ENCODE assay signal across 12 mouse cellular contexts in the genomic region with DNA sequence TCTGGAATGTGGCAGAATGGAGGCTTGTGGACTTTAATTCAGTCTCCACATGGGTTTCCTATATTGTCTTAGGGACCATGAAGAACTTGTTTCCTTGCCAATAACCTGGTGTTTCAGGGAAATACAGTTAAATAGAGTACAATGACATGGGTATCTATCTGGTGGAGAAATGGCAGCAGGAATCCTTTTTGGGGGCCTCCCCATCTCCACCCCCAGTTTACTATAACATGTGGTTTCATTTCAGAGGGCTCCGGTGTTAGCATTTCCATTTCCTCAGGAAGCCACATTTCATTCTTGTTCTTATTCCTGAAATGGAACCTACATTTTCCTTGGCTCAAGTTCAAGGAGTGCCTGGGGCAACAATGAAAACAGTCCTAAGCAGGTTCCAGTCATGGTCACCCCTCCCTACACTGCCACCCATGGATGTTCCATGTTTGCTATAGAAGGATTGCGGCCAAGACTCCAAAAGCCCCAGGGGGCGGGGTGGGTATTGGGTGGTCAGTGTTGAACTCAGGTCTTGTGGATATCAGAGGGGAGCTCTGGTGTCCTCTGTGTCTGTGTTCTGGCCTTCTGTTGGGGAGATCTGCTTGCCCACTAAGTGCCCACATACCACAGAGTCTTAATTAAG.
DNase-seq lines count a peak whose midpoint lies in the region; ATAC-seq and TF ChIP-seq lines count a peak whose summit lies in the region.
"Had no signal": no experiment of that assay in that cellular context is flagged by ENCODE, and none has a peak within 500 bp of the region (broad histone marks: within the 10 kb centered on the region; RNA-seq: fewer than 3 reads in every experiment).

No protein-coding gene starts in this region.

- 53% methylated on average over 3 of the region's 3 CpGs for WGBS in embryonic facial prominence, embryonic 12.5 days
- WGBS in kidney, embryonic 15.5 days: 74% methylated on average over 3 of the region's 3 CpGs

- no peak for DNase-seq in gastrocnemius, adult 2 months
- DNase-seq in gastrocnemius, postnatal 14 days: no peak
- peak; percentile 18 for DNase-seq in 3T3-L1 (ENCODE audit: low read depth, low spot score)
- DNase-seq in right cerebral cortex, adult 18-20 months: no peak
- DNase-seq in adrenal gland, postnatal 25 days: no peak
- no peak for DNase-seq in gastrocnemius, postnatal 25 days
- DNase-seq: thymus, postnatal 36 days had no signal

- H3K27me3 ChIP-seq in embryonic facial prominence, embryonic 12.5 days: no peaks in the 10 kb centered on the region
- no peaks in the 10 kb centered on the region for H3K27me3 ChIP-seq in kidney, embryonic 15.5 days
- H3K27me3 ChIP-seq: forebrain, embryonic 12.5 days had no signal

- 0 out of 2 replicates have a peak, but pooled peaks have one; percentile 28 for ATAC-seq in embryonic facial prominence, embryonic 12.5 days (ENCODE audit: insufficient number of reproducible peaks, insufficient read depth, low FRiP score, low TSS enrichment)
- no peak for ATAC-seq in kidney, embryonic 15.5 days (replicated peaks; ENCODE audit: low FRiP score)

- no peak overlapping the region for H3K4me3 ChIP-seq in gastrocnemius, adult 2 months
- H3K4me3 ChIP-seq in embryonic facial prominence, embryonic 12.5 days: no peak overlapping the region
- H3K4me3 ChIP-seq in kidney, embryonic 15.5 days (replicated peaks): no peak overlapping the region
- H3K4me3 ChIP-seq: forebrain, embryonic 12.5 days; left cerebral cortex, adult 2 months; megakaryocyte, embryonic 14.5 days had no signal

- intact Hi-C loops in gastrocnemius, adult 2 months (cut with DNase I): loop anchor here (5.0 kb wide), 1 partner anchor 70 kb away; no protein-coding TSS in a partner anchor
- intact Hi-C loops in gastrocnemius, postnatal 14 days (cut with DNase I; ENCODE audit: low total_unique reads): no loop called here

- peaks cover 23% of the 10 kb centered on the region for H3K4me1 ChIP-seq in embryonic facial prominence, embryonic 12.5 days
- 0 out of 2 replicates have a peak, but pooled peaks cover 6% of the 10 kb centered on the region for H3K4me1 ChIP-seq in kidney, embryonic 15.5 days
- H3K4me1 ChIP-seq: forebrain, embryonic 12.5 days had no signal

- no peak for TF ChIP-seq CTCF in gastrocnemius, adult 2 months (IDR thresholded peaks at IDR 0.05)

- H3K9me3 ChIP-seq in embryonic facial prominence, embryonic 12.5 days: no peaks in the 10 kb centered on the region
- H3K9me3 ChIP-seq in kidney, embryonic 15.5 days (replicated peaks): no peaks in the 10 kb centered on the region
- H3K9me3 ChIP-seq: forebrain, embryonic 12.5 days; megakaryocyte, embryonic 14.5 days had no signal

- H3K4me2 ChIP-seq in embryonic facial prominence, embryonic 12.5 days (replicated peaks): no peak overlapping the region
- H3K4me2 ChIP-seq in kidney, embryonic 15.5 days: no peak overlapping the region
- H3K4me2 ChIP-seq: forebrain, embryonic 12.5 days had no signal

- no peaks in the 10 kb centered on the region for H3K36me3 ChIP-seq in embryonic facial prominence, embryonic 12.5 days
- no peaks in the 10 kb centered on the region for H3K36me3 ChIP-seq in kidney, embryonic 15.5 days
- H3K36me3 ChIP-seq: forebrain, embryonic 12.5 days had no signal

- H3K27ac ChIP-seq in gastrocnemius, adult 2 months: peak overlapping the region; percentile 46
- H3K27ac ChIP-seq in embryonic facial prominence, embryonic 12.5 days: peak overlapping the region; percentile 76; the same call in 1 of the 2 replicates
- 0 out of 2 replicates have a peak overlapping the region, but pooled peaks have one; percentile 8 for H3K27ac ChIP-seq in kidney, embryonic 15.5 days
- H3K27ac ChIP-seq: forebrain, embryonic 12.5 days; left cerebral cortex, adult 2 months had no signal

- H3K9ac ChIP-seq in embryonic facial prominence, embryonic 12.5 days: no peak overlapping the region
- H3K9ac ChIP-seq in kidney, embryonic 15.5 days: no peak overlapping the region
- H3K9ac ChIP-seq: forebrain, embryonic 12.5 days had no signal

Comparison
In these comparisons a context has a peak if more than half of its experiments do, and no peak if none do; other contexts are left out.
1. H3K27ac ChIP-seq: peak in every context shown above with its lines; median percentile 76 in embryonic facial prominence, embryonic 12.5 days; 46 in gastrocnemius, adult 2 months; 8 in kidney, embryonic 15.5 days.